Mouse (Mus musculus) brain, embryonic 18.5 days (tissue): ENCODE results near the gene Klf17.
A peak's percentile ranks its signal among the peaks of the same experiment; 100 is the strongest.
"Not testable (repeated sequence)": the region's sequence is repeated elsewhere in the genome, so short reads cannot be mapped to it uniquely, and the experiment has no call there.

Experiments used
- DNase-seq: peaks from one replicate; pipeline ENCODE4 v3.0.0-alpha.2; 2012; ENCODE audit warnings: low read depth, low spot score

The Klf17 gene

DNA sequence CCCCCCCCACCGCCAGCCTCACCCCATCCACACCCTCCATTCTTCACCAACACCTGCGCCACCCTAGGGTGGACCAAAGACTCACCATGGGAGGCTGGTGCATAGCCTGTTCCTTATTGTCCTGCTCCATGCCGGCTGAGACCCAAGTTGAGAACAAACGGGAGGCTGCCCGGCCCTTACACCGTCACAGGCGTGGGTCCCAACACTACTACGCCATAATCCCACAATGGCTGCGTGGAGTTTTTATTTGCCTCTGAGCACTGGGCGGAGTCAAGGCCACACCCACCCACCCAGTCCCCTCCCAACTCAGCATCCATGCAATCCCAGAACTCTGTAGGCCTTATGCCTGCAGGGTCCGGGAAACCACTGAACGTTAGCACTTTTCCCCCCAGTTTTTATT, at the start of gene Klf17:
TSS of gene Klf17 (minus strand) at position 233 of the 400 bp plus-strand sequence.
- no peak for DNase-seq

DNA sequence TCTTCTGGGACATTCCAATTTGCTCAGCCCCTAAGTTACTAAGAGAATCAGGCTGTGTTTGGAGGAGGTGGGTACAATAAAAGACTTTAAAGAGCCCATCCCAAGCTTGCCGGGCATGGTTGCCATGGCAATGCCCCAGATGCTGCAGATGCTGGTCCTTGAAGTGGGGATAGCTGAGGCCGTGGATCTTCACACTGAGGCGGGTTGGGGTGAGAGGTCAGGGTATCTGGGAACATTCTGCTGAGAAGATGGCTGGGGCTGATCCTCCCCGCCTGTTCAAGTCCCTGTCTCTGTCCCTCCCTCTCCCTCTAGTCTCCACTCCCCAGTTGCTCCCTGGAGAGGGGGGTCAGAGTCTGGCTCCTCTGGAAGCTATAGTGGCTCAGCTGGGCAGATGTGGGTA, 48.9 kb upstream of the Klf17 start:
- DNase-seq = no peak

DNA sequence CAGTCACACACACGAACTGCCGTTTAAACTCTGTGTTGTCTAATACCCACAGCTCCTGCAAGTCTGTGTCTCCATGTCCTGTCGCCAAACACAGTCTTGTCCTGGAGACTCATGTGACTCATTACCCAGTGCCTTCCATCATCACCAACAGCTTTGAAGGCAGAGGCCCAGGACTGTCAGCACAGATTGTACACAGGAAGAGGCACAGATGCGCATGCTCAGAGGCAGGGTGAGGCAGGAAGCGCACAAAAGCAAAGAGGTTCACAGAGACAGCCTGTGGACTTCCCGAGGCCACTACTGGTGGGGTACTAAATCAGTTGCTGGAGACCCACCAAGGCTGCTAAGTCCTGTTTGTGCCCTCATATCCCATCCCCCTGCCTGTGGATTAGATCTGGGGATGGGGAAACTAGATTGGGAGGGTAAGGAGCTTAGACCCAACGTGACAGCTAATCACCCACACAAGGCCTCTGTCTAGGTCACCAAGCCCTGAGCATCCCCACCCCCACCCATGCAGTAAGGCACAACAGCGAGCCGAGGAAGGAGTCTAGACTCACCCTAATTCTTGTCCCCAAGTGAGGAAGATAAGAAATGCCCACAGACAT, 48.2 kb upstream of the Klf17 start:
- no peak for DNase-seq

DNA sequence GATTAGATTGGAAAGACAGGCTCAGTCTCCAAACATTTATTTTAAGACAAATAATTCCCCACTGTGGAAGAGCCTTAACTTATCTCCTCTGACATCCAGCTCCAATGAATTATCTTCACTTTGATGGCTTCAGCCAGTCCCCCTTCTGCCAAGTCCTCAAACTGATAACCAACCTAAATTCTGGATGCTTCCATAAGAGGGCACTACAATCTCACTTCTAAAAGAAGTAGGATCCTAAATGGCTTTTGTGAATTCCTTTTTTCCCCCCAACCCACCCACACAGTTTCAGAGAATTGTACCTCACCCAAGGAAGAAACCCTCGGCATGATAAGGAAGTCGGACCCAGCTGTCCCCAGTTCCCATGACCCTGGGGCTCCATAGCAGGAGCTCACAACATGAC, 45.5 kb upstream of the Klf17 start:
- DNase-seq = no peak

GRCm38 (mm10) chr4:117806992-117807391, 41.5 kb upstream of the Klf17 start:
- no peak for DNase-seq

- no peak for DNase-seq
Observed at GRCm38 (mm10) chr4:117799904-117800303, 34.5 kb upstream of the Klf17 start.

DNA sequence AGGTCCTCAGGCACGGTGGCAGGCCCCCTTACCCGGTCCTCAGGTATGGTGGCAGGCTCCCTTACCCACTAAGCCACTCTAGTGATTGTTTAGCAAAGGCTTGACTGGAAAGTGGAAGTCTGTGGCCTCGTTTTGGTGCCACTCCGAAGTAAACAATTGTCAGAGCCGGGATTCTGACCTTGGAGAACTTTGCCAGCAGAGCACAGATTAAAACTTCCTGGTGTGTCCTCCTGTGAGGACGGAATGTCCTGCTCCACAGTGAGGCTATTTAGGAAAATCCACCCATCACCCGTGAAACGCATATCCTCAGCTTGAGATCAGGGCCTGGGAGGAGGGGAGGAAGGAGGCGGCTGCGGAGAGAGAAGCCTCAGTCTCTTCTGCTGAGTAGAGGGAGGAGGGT, 22.9 kb upstream of the Klf17 start:
- no peak for DNase-seq

- no peak for DNase-seq
Observed at GRCm38 (mm10) chr4:117786963-117787362, 21.5 kb upstream of the Klf17 start.

- no peak for DNase-seq
Observed at GRCm38 (mm10) chr4:117782908-117783307, 17.5 kb upstream of the Klf17 start.

GRCm38 (mm10) chr4:117772960-117773359, 7.5 kb upstream of the Klf17 start:
- no peak for DNase-seq

DNA sequence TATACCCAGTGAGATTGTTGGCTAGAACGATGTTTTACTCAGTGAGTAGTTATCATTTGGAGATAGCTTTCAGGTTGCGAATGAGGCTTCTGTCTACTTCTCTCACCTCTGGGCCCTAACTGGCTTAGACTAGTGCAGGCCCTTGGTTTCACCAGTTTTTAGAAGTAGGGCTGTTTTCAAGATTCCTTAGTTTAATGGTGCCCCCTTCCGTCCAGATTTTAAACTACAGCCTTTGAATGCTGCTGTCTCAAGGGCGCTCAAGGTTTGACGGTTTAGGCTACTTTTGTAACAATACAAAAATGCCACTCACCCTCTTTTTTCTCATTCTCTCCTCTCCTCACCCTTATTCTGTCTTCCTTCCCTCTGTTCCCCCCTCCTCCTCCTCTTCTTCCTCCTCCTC, 5.5 kb upstream of the Klf17 start:
- peak; percentile 58 for DNase-seq

- DNase-seq = no peak
Observed at GRCm38 (mm10) chr4:117760151-117760550, 5.3 kb downstream of the Klf17 start.

GRCm38 (mm10) chr4:117752469-117752868, 13.0 kb downstream of the Klf17 start:
- not testable (repeated sequence) for DNase-seq

DNA sequence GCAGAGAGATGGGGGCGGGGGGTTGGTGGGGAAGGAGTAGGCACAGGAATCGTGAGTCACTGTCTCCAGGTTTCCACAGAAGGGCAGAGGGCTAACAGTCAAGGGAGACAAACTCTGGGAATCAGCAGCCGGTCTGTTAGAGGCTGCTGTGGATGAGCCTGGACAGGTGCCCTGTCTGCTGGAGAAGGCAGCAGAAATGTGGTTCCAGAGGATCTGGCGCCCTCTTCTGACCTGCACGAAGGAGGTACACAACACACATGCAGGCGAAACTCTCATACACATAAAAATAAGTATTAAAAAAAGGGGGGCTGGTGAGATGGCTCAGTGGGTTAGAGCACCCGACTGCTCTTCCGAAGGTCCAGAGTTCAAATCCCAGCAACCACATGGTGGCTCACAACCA, 27.9 kb downstream of the Klf17 start:
- no peak for DNase-seq

DNA sequence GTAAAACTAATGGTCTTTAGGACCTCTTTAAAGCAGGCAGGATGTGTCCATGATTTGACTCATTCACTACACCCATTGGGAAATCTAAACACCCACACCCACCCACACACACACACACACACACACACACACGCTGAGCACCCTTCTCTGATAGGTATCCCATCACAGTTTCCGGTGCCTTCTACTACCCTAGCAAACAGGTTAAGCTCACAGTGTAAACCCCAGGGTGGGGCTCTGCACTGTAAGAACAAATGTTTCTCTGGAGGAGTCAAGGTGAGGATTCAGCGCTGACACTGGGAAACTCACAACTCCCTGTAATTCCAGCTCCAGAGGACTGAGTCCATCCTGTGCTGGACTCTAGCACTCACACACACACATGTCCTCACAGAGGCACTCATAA, 33.5 kb downstream of the Klf17 start:
- no peak for DNase-seq

GRCm38 (mm10) chr4:117724112-117724511, 41.3 kb downstream of the Klf17 start, which contains the start of gene Gm12845:
TSS of gene Gm12845 (plus strand) at chr4:117724412.
- DNase-seq = no peak

DNA sequence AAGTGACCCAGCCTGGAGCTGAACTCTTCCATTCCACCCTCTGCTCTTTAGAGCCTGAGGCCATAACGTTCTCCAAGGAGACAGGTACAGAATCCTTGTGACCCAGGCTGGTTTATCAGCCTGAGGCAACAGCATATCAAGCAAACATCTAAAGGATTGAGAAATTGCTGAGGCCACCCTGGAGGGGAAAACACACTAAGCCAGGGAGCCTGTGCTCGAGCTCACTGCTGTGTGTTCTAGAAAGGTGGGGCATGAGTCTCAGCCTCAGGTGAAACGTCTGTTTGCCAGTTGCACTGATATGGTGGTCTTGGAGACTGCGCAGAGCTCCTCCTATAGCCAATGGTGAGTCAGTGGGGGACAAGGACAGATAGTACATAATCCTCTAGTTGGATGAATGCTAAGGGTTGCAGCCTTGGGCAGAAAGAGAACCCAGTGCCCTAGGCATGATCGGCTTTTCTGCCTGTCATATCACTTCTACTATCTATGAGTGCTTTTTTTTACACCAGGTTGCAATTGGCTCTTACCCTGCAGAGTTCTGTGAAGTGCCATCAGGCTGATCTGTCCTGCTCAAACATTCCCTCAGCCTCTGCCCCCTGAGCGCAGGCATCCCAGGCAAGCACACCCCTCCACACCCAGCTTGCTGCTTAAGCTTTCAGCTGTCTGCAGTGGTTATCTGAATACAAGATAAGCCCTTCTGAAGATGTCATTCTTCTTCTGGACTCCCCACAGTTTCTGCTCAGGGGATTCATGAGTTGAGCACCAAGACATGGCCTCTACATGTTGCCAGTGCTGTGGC, 51.9 kb downstream of the Klf17 start:
- DNase-seq = no peak

GRCm38 (mm10) chr4:117712314-117712713, 53.1 kb downstream of the Klf17 start:
- DNase-seq = no peak

DNA sequence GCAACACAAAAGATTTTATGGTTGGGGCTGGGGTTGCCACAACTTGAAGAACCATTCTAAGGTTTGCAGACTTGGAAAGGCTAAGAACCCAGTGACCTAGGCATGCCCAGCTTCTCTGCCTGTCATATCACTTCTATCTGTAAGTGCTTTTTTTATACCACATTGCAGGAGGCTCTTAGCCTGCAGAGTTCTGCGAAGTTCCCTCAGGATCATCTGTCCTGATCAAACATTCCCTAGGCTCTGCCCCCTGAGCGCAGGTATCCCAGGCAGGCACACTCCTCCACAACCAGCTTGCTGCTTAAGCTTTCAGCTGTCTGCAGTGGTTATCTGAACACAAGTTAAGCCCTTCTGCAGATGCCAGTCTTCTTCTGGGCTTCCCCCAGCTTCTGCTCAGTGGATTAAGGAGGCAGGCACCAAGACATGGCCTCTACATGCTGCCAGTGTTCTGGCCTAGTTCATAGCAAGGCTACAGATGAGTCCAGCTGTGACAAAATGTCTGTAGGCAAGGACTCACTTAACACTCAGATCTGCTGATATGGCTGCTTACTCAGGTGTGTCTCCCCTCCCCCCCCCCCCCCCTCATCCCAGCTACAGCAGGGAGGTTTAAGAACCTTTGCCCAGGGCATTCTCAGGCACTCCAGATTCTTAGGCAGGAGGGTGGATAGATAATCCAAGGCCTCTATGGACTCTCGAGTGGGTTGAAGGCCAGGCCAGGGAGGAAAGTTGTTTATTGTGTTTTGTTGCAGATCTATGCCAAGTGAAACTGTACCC, 56.5 kb downstream of the Klf17 start:
- DNase-seq = no peak
